8 mouse cellular contexts compared by ENCODE assay signal in genomic region chr14:20347441-20347990, GRCm38 (mm10). TPM values are rescaled to one million over a fixed set of nuclear protein-coding genes. Genes with fewer than 3 reads are reported as not detected.
A peak's percentile ranks its signal among the peaks of the same experiment; 100 is the strongest.
DNase-seq lines count a peak whose midpoint lies in the region; ATAC-seq and TF ChIP-seq lines count a peak whose summit lies in the region.

No protein-coding gene starts in this region.

- H3K4me2 ChIP-seq in embryonic facial prominence, embryonic 11.5 days (ENCODE audit: low read depth, low read length) = peak overlapping the region; percentile 50
- H3K4me2 ChIP-seq in hindbrain, embryonic 15.5 days = peak overlapping the region; percentile 61
- peak overlapping the region; percentile 88 for H3K4me2 ChIP-seq in midbrain, embryonic 14.5 days (ENCODE audit: low read length)

- H3K9ac ChIP-seq in embryonic facial prominence, embryonic 11.5 days (replicated peaks; ENCODE audit: low read length) = peak overlapping the region; percentile 93
- peak overlapping the region; percentile 69 for H3K9ac ChIP-seq in hindbrain, embryonic 15.5 days
- peak overlapping the region; percentile 70 for H3K9ac ChIP-seq in midbrain, embryonic 14.5 days (replicated peaks; ENCODE audit: low read length)

- ATAC-seq in embryonic facial prominence, embryonic 11.5 days (replicated peaks; ENCODE audit: insufficient number of reproducible peaks, low FRiP score, low TSS enrichment, low read depth) = peak; percentile 9; the same call in 1 of the 2 replicates
- peak; percentile 79 for ATAC-seq in hindbrain, embryonic 15.5 days (ENCODE audit: low FRiP score, low read depth)
- peak; percentile 78 for ATAC-seq in midbrain, embryonic 14.5 days (ENCODE audit: low FRiP score, low TSS enrichment)

- H3K4me1 ChIP-seq in embryonic facial prominence, embryonic 11.5 days (ENCODE audit: control insufficient read depth, insufficient read depth, low read length) = no peaks in the 10 kb centered on the region
- H3K4me1 ChIP-seq in hindbrain, embryonic 15.5 days (replicated peaks) = peaks cover 25% of the 10 kb centered on the region
- H3K4me1 ChIP-seq in midbrain, embryonic 14.5 days (ENCODE audit: control insufficient read depth, insufficient read depth, low read length) = peaks cover 18% of the 10 kb centered on the region

- peak in 1 of 2 experiments; percentile 17 for DNase-seq in left cerebral cortex, adult 2 months (ENCODE audit: extremely low spot score in 1 of 2, low spot score in 2 of 2)
- no peak for DNase-seq in left cerebral cortex, adult 9 months (ENCODE audit: low spot score in 2 of 2)
- DNase-seq in embryonic facial prominence, embryonic 11.5 days (ENCODE audit: low spot score) = no peak
- no peak for DNase-seq in midbrain, embryonic 14.5 days
- no peak for DNase-seq in spleen, postnatal 10 days (ENCODE audit: low spot score in 2 of 2)
- no peak for DNase-seq in cerebellum, adult 8-10 months
- no peak for DNase-seq in urinary bladder, postnatal 10 days (ENCODE audit: low spot score)

- H3K27ac ChIP-seq in left cerebral cortex, adult 2 months = peak overlapping the region; percentile 94
- H3K27ac ChIP-seq in embryonic facial prominence, embryonic 11.5 days (replicated peaks; ENCODE audit: low read depth, low read length) = no peak overlapping the region
- peak overlapping the region; percentile 76 for H3K27ac ChIP-seq in hindbrain, embryonic 15.5 days (replicated peaks)
- peak overlapping the region; percentile 95 for H3K27ac ChIP-seq in midbrain, embryonic 14.5 days (replicated peaks; ENCODE audit: low read depth, low read length)

- no peaks in the 10 kb centered on the region for H3K9me3 ChIP-seq in embryonic facial prominence, embryonic 11.5 days (replicated peaks; ENCODE audit: control insufficient read depth, low read length)
- no peaks in the 10 kb centered on the region for H3K9me3 ChIP-seq in hindbrain, embryonic 15.5 days
- H3K9me3 ChIP-seq in midbrain, embryonic 14.5 days (ENCODE audit: control insufficient read depth, low read length) = no peaks in the 10 kb centered on the region

- H3K27me3 ChIP-seq in embryonic facial prominence, embryonic 11.5 days (ENCODE audit: control insufficient read depth, insufficient read depth, low read length) = no peaks in the 10 kb centered on the region
- no peaks in the 10 kb centered on the region for H3K27me3 ChIP-seq in hindbrain, embryonic 15.5 days
- no peaks in the 10 kb centered on the region for H3K27me3 ChIP-seq in midbrain, embryonic 14.5 days (ENCODE audit: control insufficient read depth, insufficient read depth, low read length)

- WGBS in embryonic facial prominence, embryonic 11.5 days = 4% methylated on average over 15 of the region's 15 CpGs
- 3% methylated on average over 15 of the region's 15 CpGs for WGBS in hindbrain, embryonic 15.5 days
- 4% methylated on average over 15 of the region's 15 CpGs for WGBS in midbrain, embryonic 14.5 days

- H3K4me3 ChIP-seq in left cerebral cortex, adult 2 months = peak overlapping the region; percentile 97
- peak overlapping the region; percentile 71 for H3K4me3 ChIP-seq in embryonic facial prominence, embryonic 11.5 days (ENCODE audit: low read depth, low read length)
- H3K4me3 ChIP-seq in hindbrain, embryonic 15.5 days = peak overlapping the region; percentile 70
- peak overlapping the region; percentile 90 for H3K4me3 ChIP-seq in midbrain, embryonic 14.5 days (replicated peaks; ENCODE audit: low read depth, low read length)

- H3K36me3 ChIP-seq in embryonic facial prominence, embryonic 11.5 days (replicated peaks; ENCODE audit: control insufficient read depth, insufficient read depth, low read depth, low read length) = no peaks in the 10 kb centered on the region; the same call in 1 of the 2 replicates
- H3K36me3 ChIP-seq in hindbrain, embryonic 15.5 days = peaks cover 19% of the 10 kb centered on the region
- peaks cover 28% of the 10 kb centered on the region for H3K36me3 ChIP-seq in midbrain, embryonic 14.5 days (ENCODE audit: control insufficient read depth, insufficient read depth, low read length)

- TF ChIP-seq CTCF in left cerebral cortex, adult 2 months (IDR thresholded peaks at IDR 0.05) = no peak; the same call in 1 of the 2 replicates

- intact Hi-C loops in left cerebral cortex, adult 2 months (cut with DNase I) = no loop called here

RNA-seq across cellular contexts. Expression of gene Ecd, which starts 0.4 kb away (rescaled TPM):
- 10 to 100 TPM; 33.2 to 39.0 TPM for total RNA-seq in left cerebral cortex, adult 2 months (2021)
- 66.3 and 70.2 TPM in 2 replicates for polyA plus RNA-seq in embryonic facial prominence, embryonic 11.5 days (2014; fragmentation: Nextera tagmentation; extraction: Ambion mirVana)
- 47.9 and 49.6 TPM in 2 replicates for polyA plus RNA-seq in hindbrain, embryonic 15.5 days (2015; fragmentation: Nextera tagmentation; extraction: Ambion mirVana)
- 43.7 and 55.1 TPM in 2 replicates for polyA plus RNA-seq in midbrain, embryonic 14.5 days (2014; fragmentation: Nextera tagmentation; extraction: Ambion mirVana)

RNA-seq across cellular contexts. Expression of gene Fam149b, which starts 0.4 kb away (rescaled TPM):
- total RNA-seq in left cerebral cortex, adult 2 months (2021) = 10 to 100 TPM; 50.6 to 53.1 TPM
- polyA plus RNA-seq in embryonic facial prominence, embryonic 11.5 days (2014; fragmentation: Nextera tagmentation; extraction: Ambion mirVana) = 49.0 and 52.9 TPM in 2 replicates
- 40.0 and 43.0 TPM in 2 replicates for polyA plus RNA-seq in hindbrain, embryonic 15.5 days (2015; fragmentation: Nextera tagmentation; extraction: Ambion mirVana)
- polyA plus RNA-seq in midbrain, embryonic 14.5 days (2014; fragmentation: Nextera tagmentation; extraction: Ambion mirVana) = 37.1 and 46.6 TPM in 2 replicates

RNA-seq across cellular contexts. Expression of gene Dnajc9, which starts 41.2 kb away (rescaled TPM):
- total RNA-seq in left cerebral cortex, adult 2 months (2021) = 10 to 100 TPM; 24.7 to 25.4 TPM
- polyA plus RNA-seq in embryonic facial prominence, embryonic 11.5 days (2014; fragmentation: Nextera tagmentation; extraction: Ambion mirVana) = 251 and 274 TPM in 2 replicates
- polyA plus RNA-seq in hindbrain, embryonic 15.5 days (2015; fragmentation: Nextera tagmentation; extraction: Ambion mirVana) = 125 and 131 TPM in 2 replicates
- 89.1 and 119 TPM in 2 replicates for polyA plus RNA-seq in midbrain, embryonic 14.5 days (2014; fragmentation: Nextera tagmentation; extraction: Ambion mirVana)

RNA-seq across cellular contexts. Expression of gene Mrps16, which starts 45.9 kb away (rescaled TPM):
- 10 to 100 TPM; 30.8 to 33.5 TPM for total RNA-seq in left cerebral cortex, adult 2 months (2021)
- polyA plus RNA-seq in embryonic facial prominence, embryonic 11.5 days (2014; fragmentation: Nextera tagmentation; extraction: Ambion mirVana) = 73.3 and 79.5 TPM in 2 replicates
- 65.4 and 67.4 TPM in 2 replicates for polyA plus RNA-seq in hindbrain, embryonic 15.5 days (2015; fragmentation: Nextera tagmentation; extraction: Ambion mirVana)
- 62.8 and 68.3 TPM in 2 replicates for polyA plus RNA-seq in midbrain, embryonic 14.5 days (2014; fragmentation: Nextera tagmentation; extraction: Ambion mirVana)

RNA-seq across cellular contexts. Expression of gene Nudt13, which starts 53.0 kb away (rescaled TPM):
- 10 to 100 TPM; 17.3 to 18.6 TPM for total RNA-seq in left cerebral cortex, adult 2 months (2021)
- polyA plus RNA-seq in embryonic facial prominence, embryonic 11.5 days (2014; fragmentation: Nextera tagmentation; extraction: Ambion mirVana) = 8.9 and 10.7 TPM in 2 replicates
- polyA plus RNA-seq in hindbrain, embryonic 15.5 days (2015; fragmentation: Nextera tagmentation; extraction: Ambion mirVana) = 14.2 and 15.8 TPM in 2 replicates
- 10.2 and 10.7 TPM in 2 replicates for polyA plus RNA-seq in midbrain, embryonic 14.5 days (2014; fragmentation: Nextera tagmentation; extraction: Ambion mirVana)

Comparison
In these comparisons a context has a peak if more than half of its experiments do, and no peak if none do; other contexts are left out.
1. ATAC-seq: peak in every context shown above with its lines; median percentile 79 in hindbrain, embryonic 15.5 days; 78 in midbrain, embryonic 14.5 days; 9 in embryonic facial prominence, embryonic 11.5 days.